8 mouse cellular contexts compared by ENCODE assay signal in the genomic region with DNA sequence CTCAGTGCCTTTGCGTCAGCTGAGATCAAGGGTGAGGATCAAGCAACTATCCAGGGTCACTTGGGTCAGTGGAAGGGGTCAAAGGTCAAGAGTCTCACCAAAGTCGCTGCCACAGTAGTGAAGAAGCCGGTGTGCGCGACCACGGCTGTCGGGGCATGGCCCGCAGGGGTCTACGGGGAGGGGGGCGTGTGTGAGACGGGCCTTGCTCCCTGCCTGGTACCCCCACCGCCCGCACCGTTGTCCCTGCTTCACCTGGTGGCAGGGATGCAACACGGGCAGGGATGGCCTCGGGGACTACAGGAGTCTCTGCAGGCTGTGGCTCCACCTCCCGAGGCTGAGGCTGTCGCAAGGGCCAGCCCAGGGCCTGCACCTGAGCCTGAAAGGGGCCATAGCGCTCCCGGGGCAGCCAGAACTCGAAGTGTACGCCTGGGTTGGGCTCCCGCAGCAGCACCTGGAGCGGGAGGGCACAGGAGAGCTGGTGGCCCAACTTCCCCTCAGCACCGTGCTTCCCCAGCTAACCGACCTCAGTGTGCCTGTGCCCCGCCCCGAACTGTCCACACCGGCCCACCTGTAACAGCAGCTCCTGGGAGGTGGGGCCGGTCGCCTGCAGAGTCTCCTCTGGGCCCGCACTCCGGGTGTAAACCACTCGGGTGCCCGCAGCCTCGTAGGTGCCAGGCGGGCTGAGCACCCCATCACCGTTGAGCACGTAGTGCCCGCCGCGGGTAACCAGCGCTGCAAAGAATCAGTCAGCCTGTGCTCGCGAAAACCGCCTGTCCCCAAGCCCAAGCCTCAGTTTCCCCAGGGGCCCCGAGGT. TPM values are rescaled to one million over a fixed set of nuclear protein-coding genes. Genes with fewer than 3 reads are reported as not detected.
A peak's percentile ranks its signal among the peaks of the same experiment; 100 is the strongest.
DNase-seq lines count a peak whose midpoint lies in the region; ATAC-seq and TF ChIP-seq lines count a peak whose summit lies in the region.

No protein-coding gene starts in this region.

- peak overlapping the region; percentile 14; the same call in 1 of the 2 replicates for H3K4me3 ChIP-seq in hindbrain, embryonic 14.5 days (replicated peaks; ENCODE audit: low read length)
- peak overlapping the region; percentile 28 for H3K4me3 ChIP-seq in midbrain, embryonic 11.5 days (ENCODE audit: low read depth, low read length)
- H3K4me3 ChIP-seq in thymus, adult 2 months (ENCODE audit: control insufficient read depth, insufficient read depth, low read length) = no peak overlapping the region

- H3K27ac ChIP-seq in hindbrain, embryonic 14.5 days = no peak overlapping the region
- no peak overlapping the region for H3K27ac ChIP-seq in midbrain, embryonic 11.5 days (ENCODE audit: low read depth, low read length)
- no peak overlapping the region for H3K27ac ChIP-seq in thymus, adult 2 months (ENCODE audit: control insufficient read depth, insufficient read depth, low read length)

- 3% methylated on average over 47 of the region's 47 CpGs for WGBS in hindbrain, embryonic 14.5 days
- 1% methylated on average over 46 of the region's 47 CpGs for WGBS in midbrain, embryonic 11.5 days
- 11% methylated on average over 47 of the region's 47 CpGs for WGBS in thymus, adult 2 months

- peaks cover 66% of the 10 kb centered on the region for H3K27me3 ChIP-seq in hindbrain, embryonic 14.5 days (ENCODE audit: control insufficient read depth, insufficient read depth, low read length)
- H3K27me3 ChIP-seq in midbrain, embryonic 11.5 days (ENCODE audit: control insufficient read depth, insufficient read depth, low read length) = peaks cover 65% of the 10 kb centered on the region
- H3K27me3 ChIP-seq in thymus, adult 2 months (ENCODE audit: control insufficient read depth, insufficient read depth, low read length) = peaks cover 30% of the 10 kb centered on the region

- H3K9ac ChIP-seq in hindbrain, embryonic 14.5 days = peak overlapping the region; percentile 11; the same call in 1 of the 2 replicates
- H3K9ac ChIP-seq in midbrain, embryonic 11.5 days (ENCODE audit: low read length) = no peak overlapping the region

- TF ChIP-seq POLR2A in thymus, adult 2 months (IDR thresholded peaks at IDR 0.05; ENCODE audit: control insufficient read depth, extremely low read depth, insufficient read depth, low read length, poor library complexity) = no peak

- ATAC-seq in CD4-positive, CD25-positive, alpha-beta regulatory T cell, adult 4 months = no peak
- ATAC-seq in hindbrain, embryonic 14.5 days (ENCODE audit: low FRiP score) = no peak
- no peak; the same call in 1 of the 2 replicates for ATAC-seq in midbrain, embryonic 11.5 days (ENCODE audit: low FRiP score)
- ATAC-seq in monocyte, adult 5-6 weeks (replicated peaks; ENCODE audit: insufficient number of reproducible peaks, low FRiP score, low TSS enrichment, poor library complexity, severe bottlenecking) = no peak

- H3K4me2 ChIP-seq in hindbrain, embryonic 14.5 days (replicated peaks) = peak overlapping the region; percentile 48
- no peak overlapping the region for H3K4me2 ChIP-seq in midbrain, embryonic 11.5 days

- H3K36me3 ChIP-seq in hindbrain, embryonic 14.5 days (replicated peaks; ENCODE audit: control insufficient read depth, insufficient read depth) = no peaks in the 10 kb centered on the region
- H3K36me3 ChIP-seq in midbrain, embryonic 11.5 days (ENCODE audit: control insufficient read depth, insufficient read depth, low read length) = no peaks in the 10 kb centered on the region
- no peaks in the 10 kb centered on the region for H3K36me3 ChIP-seq in thymus, adult 2 months (ENCODE audit: control insufficient read depth, insufficient read depth, low read length)

- DNase-seq in CD4-positive, CD25-positive, alpha-beta regulatory T cell, adult 2 months (ENCODE audit: low read depth, low spot score) = peak; percentile 40
- DNase-seq in B cell, adult 2 months = peak; percentile 49 to 55
- no peak for DNase-seq in hindbrain, embryonic 14.5 days (ENCODE audit: low spot score)
- peak; percentile 91 for DNase-seq in midbrain, embryonic 11.5 days (ENCODE audit: low spot score, missing footprints)
- DNase-seq in thymus, adult 2 months = no peak
- no peak for DNase-seq in urinary bladder, adult 2 months (ENCODE audit: low spot score)

- no peaks in the 10 kb centered on the region for H3K9me3 ChIP-seq in hindbrain, embryonic 14.5 days (ENCODE audit: control insufficient read depth, low read length)
- no peaks in the 10 kb centered on the region for H3K9me3 ChIP-seq in midbrain, embryonic 11.5 days (ENCODE audit: control insufficient read depth, low read length)

- no peak for TF ChIP-seq CTCF in thymus, adult 2 months (IDR thresholded peaks at IDR 0.05; ENCODE audit: borderline replicate concordance, control insufficient read depth, extremely low read depth, insufficient read depth, low read length, poor library complexity)

- H3K4me1 ChIP-seq in hindbrain, embryonic 14.5 days (replicated peaks; ENCODE audit: control insufficient read depth, insufficient read depth, low read length) = peaks cover 14% of the 10 kb centered on the region
- H3K4me1 ChIP-seq in midbrain, embryonic 11.5 days (ENCODE audit: control insufficient read depth, insufficient read depth, low read length) = peaks cover 19% of the 10 kb centered on the region
- peaks cover 23% of the 10 kb centered on the region for H3K4me1 ChIP-seq in thymus, adult 2 months (replicated peaks; ENCODE audit: control insufficient read depth, insufficient read depth, low read length)

RNA-seq across cellular contexts. Expression of a gene that starts 6.5 kb away (rescaled TPM):
- not detected for polyA plus RNA-seq in CD4-positive, CD25-positive, alpha-beta regulatory T cell, adult 4 months (2017; shearing (Covaris generic))
- polyA plus RNA-seq in hindbrain, embryonic 14.5 days (2014; fragmentation: Nextera tagmentation; extraction: Ambion mirVana) = 0.84 and 0.90 TPM in 2 replicates
- 0.11 and 0.31 TPM in 2 replicates for polyA plus RNA-seq in midbrain, embryonic 11.5 days (2014; fragmentation: Nextera tagmentation; extraction: Ambion mirVana)
- 0.10 to 0.43 TPM in 2 of 3 replicates, not detected in the other for total RNA-seq in monocyte, adult 5-6 weeks (2017)
- 4.6 and 9.0 TPM in 2 replicates for polyA plus RNA-seq in thymus, adult 2 months (2012; rRNA removed)
- polyA plus RNA-seq in urinary bladder, adult 2 months (2012; rRNA removed) = 57.9 and 65.7 TPM in 2 replicates

RNA-seq across cellular contexts. Expression of a gene that starts 11.9 kb away (rescaled TPM):
- polyA plus RNA-seq in CD4-positive, CD25-positive, alpha-beta regulatory T cell, adult 4 months (2017; shearing (Covaris generic)) = under 1 TPM in 1 of 2 experiments, not detected in 1; 0.51 TPM
- 5.3 and 5.8 TPM in 2 replicates for polyA plus RNA-seq in hindbrain, embryonic 14.5 days (2014; fragmentation: Nextera tagmentation; extraction: Ambion mirVana)
- 4.0 and 4.5 TPM in 2 replicates for polyA plus RNA-seq in midbrain, embryonic 11.5 days (2014; fragmentation: Nextera tagmentation; extraction: Ambion mirVana)
- total RNA-seq in monocyte, adult 5-6 weeks (2017) = not detected in 3 replicates
- polyA plus RNA-seq in thymus, adult 2 months (2012; rRNA removed) = 2.0 and 3.5 TPM in 2 replicates
- polyA plus RNA-seq in urinary bladder, adult 2 months (2012; rRNA removed) = 7.7 and 18.0 TPM in 2 replicates

RNA-seq across cellular contexts. Expression of a gene that starts 12.4 kb away (rescaled TPM):
- 10 to 100 TPM; 11.9 to 12.3 TPM for polyA plus RNA-seq in CD4-positive, CD25-positive, alpha-beta regulatory T cell, adult 4 months (2017; shearing (Covaris generic))
- polyA plus RNA-seq in hindbrain, embryonic 14.5 days (2014; fragmentation: Nextera tagmentation; extraction: Ambion mirVana) = 4.4 and 4.7 TPM in 2 replicates
- polyA plus RNA-seq in midbrain, embryonic 11.5 days (2014; fragmentation: Nextera tagmentation; extraction: Ambion mirVana) = 1.5 and 1.8 TPM in 2 replicates
- 0.57 TPM in 1 of 3 replicates, not detected in the others for total RNA-seq in monocyte, adult 5-6 weeks (2017)
- polyA plus RNA-seq in thymus, adult 2 months (2012; rRNA removed) = 11.7 and 14.1 TPM in 2 replicates
- polyA plus RNA-seq in urinary bladder, adult 2 months (2012; rRNA removed) = 9.5 and 9.9 TPM in 2 replicates

RNA-seq across cellular contexts. Expression of a gene that starts 14.6 kb away (rescaled TPM):
- polyA plus RNA-seq in CD4-positive, CD25-positive, alpha-beta regulatory T cell, adult 4 months (2017; shearing (Covaris generic)) = not detected
- 3.6 and 4.1 TPM in 2 replicates for polyA plus RNA-seq in hindbrain, embryonic 14.5 days (2014; fragmentation: Nextera tagmentation; extraction: Ambion mirVana)
- 0.05 and 0.22 TPM in 2 replicates for polyA plus RNA-seq in midbrain, embryonic 11.5 days (2014; fragmentation: Nextera tagmentation; extraction: Ambion mirVana)
- total RNA-seq in monocyte, adult 5-6 weeks (2017) = not detected in 3 replicates
- polyA plus RNA-seq in thymus, adult 2 months (2012; rRNA removed) = 0.17 and 0.22 TPM in 2 replicates
- polyA plus RNA-seq in urinary bladder, adult 2 months (2012; rRNA removed) = 4.5 and 6.4 TPM in 2 replicates

RNA-seq across cellular contexts. Expression of a gene that starts 21.4 kb away (rescaled TPM):
- polyA plus RNA-seq in CD4-positive, CD25-positive, alpha-beta regulatory T cell, adult 4 months (2017; shearing (Covaris generic)) = 10 to 100 TPM; 47.1 to 59.9 TPM
- 23.3 and 24.5 TPM in 2 replicates for polyA plus RNA-seq in hindbrain, embryonic 14.5 days (2014; fragmentation: Nextera tagmentation; extraction: Ambion mirVana)
- 36.2 and 40.8 TPM in 2 replicates for polyA plus RNA-seq in midbrain, embryonic 11.5 days (2014; fragmentation: Nextera tagmentation; extraction: Ambion mirVana)
- 23.5 to 28.1 TPM (median 27.6 TPM) in 3 replicates for total RNA-seq in monocyte, adult 5-6 weeks (2017)
- 78.9 and 93.8 TPM in 2 replicates for polyA plus RNA-seq in thymus, adult 2 months (2012; rRNA removed)
- polyA plus RNA-seq in urinary bladder, adult 2 months (2012; rRNA removed) = 41.8 and 45.6 TPM in 2 replicates

Comparison
In these comparisons a context has a peak if more than half of its experiments do, and no peak if none do; other contexts are left out.
1. DNase-seq: peak in CD4-positive, CD25-positive, alpha-beta regulatory T cell, adult 2 months (single experiment), B cell, adult 2 months (2 of 2) and midbrain, embryonic 11.5 days (single experiment); none in hindbrain, embryonic 14.5 days (single experiment), thymus, adult 2 months (single experiment) and urinary bladder, adult 2 months (single experiment).